Mouse (Mus musculus): ENCODE data around the gene Lmntd1. TPM values are rescaled to one million over a fixed set of nuclear protein-coding genes. Genes with fewer than 3 reads are reported as not detected.

The Lmntd1 gene
- total RNA-seq, 2 experiments from 2014 or later, result 2.1 to 2.3 TPM

GRCm38 (mm10) chr6:145417014-145417719 is 197.0 kb downstream of the Lmntd1 start:
- peak; percentile 20 for DNase-seq (ENCODE audit: low spot score)
- intact Hi-C loops (cut with DNase I), result loop anchor here (2.0 kb wide), 2 partner anchors 376 to 408 kb away; no protein-coding TSS in a partner anchor

- intact Hi-C loops (cut with DNase I), result no loop called here
- no peak for DNase-seq (ENCODE audit: low spot score)
Measured at GRCm38 (mm10) chr6:145404369-145405051, 209.6 kb downstream of the Lmntd1 start.

- no peak for DNase-seq (ENCODE audit: low spot score)
- intact Hi-C loops (cut with DNase I), result no loop called here
Measured at GRCm38 (mm10) chr6:145401140-145401539, 213.0 kb downstream of the Lmntd1 start.

- no peak for DNase-seq (ENCODE audit: low spot score)
- intact Hi-C loops (cut with DNase I), result no loop called here
Measured at GRCm38 (mm10) chr6:145397881-145398280, 216.2 kb downstream of the Lmntd1 start.

- intact Hi-C loops (cut with DNase I), result no loop called here
- no peak for DNase-seq (ENCODE audit: low spot score)
Measured at GRCm38 (mm10) chr6:145396534-145396933, 217.6 kb downstream of the Lmntd1 start.

GRCm38 (mm10) chr6:145390421-145390820 is 223.7 kb downstream of the Lmntd1 start:
- intact Hi-C loops (cut with DNase I), result no loop called here
- DNase-seq (ENCODE audit: low spot score), result no peak

GRCm38 (mm10) chr6:145389904-145390303 is 224.2 kb downstream of the Lmntd1 start:
- intact Hi-C loops (cut with DNase I), result no loop called here
- DNase-seq (ENCODE audit: low spot score), result no peak

- intact Hi-C loops (cut with DNase I), result no loop called here
- DNase-seq (ENCODE audit: low spot score), result no peak
Measured at GRCm38 (mm10) chr6:145387378-145387777, 226.7 kb downstream of the Lmntd1 start.

GRCm38 (mm10) chr6:145382586-145383380 is 231.3 kb downstream of the Lmntd1 start:
- intact Hi-C loops (cut with DNase I), result no loop called here
- no peak for DNase-seq (ENCODE audit: low spot score)

- no peak for DNase-seq (ENCODE audit: low spot score)
- intact Hi-C loops (cut with DNase I), result no loop called here
Measured at GRCm38 (mm10) chr6:145380961-145381360, 233.2 kb downstream of the Lmntd1 start.

- no peak for DNase-seq (ENCODE audit: low spot score)
- intact Hi-C loops (cut with DNase I), result no loop called here
Measured at GRCm38 (mm10) chr6:145379175-145379574, 234.9 kb downstream of the Lmntd1 start.

GRCm38 (mm10) chr6:145378689-145379088 is 235.4 kb downstream of the Lmntd1 start:
- DNase-seq (ENCODE audit: low spot score), result no peak
- intact Hi-C loops (cut with DNase I), result no loop called here

- intact Hi-C loops (cut with DNase I), result no loop called here
- DNase-seq (ENCODE audit: low spot score), result no peak
Measured at GRCm38 (mm10) chr6:145374372-145374771, 239.7 kb downstream of the Lmntd1 start.

- no peak for DNase-seq (ENCODE audit: low spot score)
- intact Hi-C loops (cut with DNase I), result no loop called here
Measured at GRCm38 (mm10) chr6:145373712-145374221, 240.4 kb downstream of the Lmntd1 start.

- intact Hi-C loops (cut with DNase I), result no loop called here
- DNase-seq (ENCODE audit: low spot score), result no peak
Measured at GRCm38 (mm10) chr6:145372066-145372465, 242.1 kb downstream of the Lmntd1 start.

- intact Hi-C loops (cut with DNase I), result no loop called here
Measured at GRCm38 (mm10) chr6:145371586-145371985, 242.5 kb downstream of the Lmntd1 start.

GRCm38 (mm10) chr6:145370302-145370701 is 243.8 kb downstream of the Lmntd1 start:
- DNase-seq (ENCODE audit: low spot score), result no peak
- intact Hi-C loops (cut with DNase I), result no loop called here

More at GRCm38 (mm10) chr6:145371586-145371985, 242.5 kb downstream of the Lmntd1 start:
- DNase-seq (ENCODE audit: low spot score), result no peak

GRCm38 (mm10) chr6:145369290-145369689 is 244.8 kb downstream of the Lmntd1 start:
- DNase-seq (ENCODE audit: low spot score), result no peak
- intact Hi-C loops (cut with DNase I), result loop anchor here (5.0 kb wide), 1 partner anchor 453 kb away; no protein-coding TSS in a partner anchor

- no peak for DNase-seq (ENCODE audit: low spot score)
- intact Hi-C loops (cut with DNase I), result loop anchor here (5.0 kb wide), 1 partner anchor 456 kb away; no protein-coding TSS in a partner anchor
Measured at GRCm38 (mm10) chr6:145366488-145366887, 247.6 kb downstream of the Lmntd1 start.

- no peak for DNase-seq (ENCODE audit: low spot score)
- intact Hi-C loops (cut with DNase I), result no loop called here
Measured at GRCm38 (mm10) chr6:145363698-145364097, 250.4 kb downstream of the Lmntd1 start.
